Mouse (Mus musculus): ENCODE measurements at regions not wholly inside any gene's neighbourhood (a gene's known extent, or its start where the extent isn't known, plus 50 kb on each side); places are given as distances from the start of the nearest gene placed in this dataset.

GRCm38 (mm10) chr13:94669106-94669683, 119.5 kb upstream of the Tbca start:
- Histone ChIP-seq H3K36me3 (no peaks in the 10 kb centered on the region), H3K4me2 (replicated peaks) (no peak overlapping the region), H3K9me3 (no peaks in the 10 kb centered on the region), H3K9ac (replicated peaks) (no peak overlapping the region), H3K4me3 (replicated peaks) (no peak overlapping the region), H3K27ac (no peak overlapping the region), H3K27me3 (peaks cover 95% of the 10 kb centered on the region), H3K4me1 (replicated peaks) (peaks cover 10% of the 10 kb centered on the region)
- WGBS: 46% methylated on average over 9 of the region's 9 CpGs
- no peak for ATAC-seq

GRCm38 (mm10) chr13:94670266-94670665, 118.4 kb upstream of the Tbca start:
- Histone ChIP-seq H3K4me1 (replicated peaks) (peaks cover 10% of the 10 kb centered on the region), H3K9me3 (no peaks in the 10 kb centered on the region)
- 83% methylated on average over 11 of the region's 11 CpGs for WGBS

GRCm38 (mm10) chr13:94670961-94671360, 117.7 kb upstream of the Tbca start:
- no peak for ATAC-seq
- Histone ChIP-seq H3K9ac (replicated peaks) (no peak overlapping the region), H3K9me3 (no peaks in the 10 kb centered on the region), H3K4me3 (replicated peaks) (no peak overlapping the region), H3K27ac (no peak overlapping the region), H3K4me2 (replicated peaks) (no peak overlapping the region), H3K27me3 (peaks cover 90% of the 10 kb centered on the region), H3K4me1 (replicated peaks) (peaks cover 10% of the 10 kb centered on the region), H3K36me3 (no peaks in the 10 kb centered on the region)
- 88% methylated on average over 8 of the region's 8 CpGs for WGBS

More at GRCm38 (mm10) chr13:94670266-94670665, 118.4 kb upstream of the Tbca start:
- no peak for ATAC-seq
- no peak overlapping the region for H3K9ac ChIP-seq (replicated peaks)
- H3K27me3 ChIP-seq: peaks cover 90% of the 10 kb centered on the region
- H3K27ac ChIP-seq: no peak overlapping the region
- no peaks in the 10 kb centered on the region for H3K36me3 ChIP-seq
- no peak overlapping the region for H3K4me3 ChIP-seq (replicated peaks)
- no peak overlapping the region for H3K4me2 ChIP-seq (replicated peaks)

GRCm38 (mm10) chr13:94680492-94681168, 108.1 kb upstream of the Tbca start:
- peak overlapping the region; percentile 27 for H3K4me2 ChIP-seq (replicated peaks)
- H3K36me3 ChIP-seq: no peaks in the 10 kb centered on the region
- no peak overlapping the region for H3K4me3 ChIP-seq (replicated peaks)
- peaks cover 74% of the 10 kb centered on the region for H3K27me3 ChIP-seq
- H3K9me3 ChIP-seq: no peaks in the 10 kb centered on the region
- no peak overlapping the region for H3K9ac ChIP-seq (replicated peaks)
- H3K4me1 ChIP-seq (replicated peaks): peaks cover 25% of the 10 kb centered on the region
- WGBS: 15% methylated on average over 17 of the region's 17 CpGs
- no peak overlapping the region for H3K27ac ChIP-seq
- ATAC-seq: peak; percentile 79

GRCm38 (mm10) chr13:94681606-94682005, 107.1 kb upstream of the Tbca start:
- WGBS: 89% methylated on average over 13 of the region's 13 CpGs
- Histone ChIP-seq H3K4me1 (replicated peaks) (peaks cover 25% of the 10 kb centered on the region), H3K4me3 (replicated peaks) (no peak overlapping the region), H3K36me3 (no peaks in the 10 kb centered on the region), H3K4me2 (replicated peaks) (no peak overlapping the region), H3K27me3 (peaks cover 74% of the 10 kb centered on the region), H3K9me3 (no peaks in the 10 kb centered on the region), H3K9ac (replicated peaks) (no peak overlapping the region), H3K27ac (no peak overlapping the region)
- ATAC-seq: no peak

GRCm38 (mm10) chr13:94685191-94685590, 103.5 kb upstream of the Tbca start:
- peaks cover 79% of the 10 kb centered on the region for H3K27me3 ChIP-seq
- H3K9ac ChIP-seq (replicated peaks): no peak overlapping the region
- H3K27ac ChIP-seq: no peak overlapping the region
- no peak overlapping the region for H3K4me3 ChIP-seq (replicated peaks)
- H3K9me3 ChIP-seq: no peaks in the 10 kb centered on the region
- H3K4me2 ChIP-seq (replicated peaks): no peak overlapping the region
- no peak for ATAC-seq
- H3K4me1 ChIP-seq (replicated peaks): peaks cover 18% of the 10 kb centered on the region
- WGBS: 44% methylated on average over 7 of the region's 7 CpGs
- no peaks in the 10 kb centered on the region for H3K36me3 ChIP-seq

GRCm38 (mm10) chr13:94687295-94687694, 101.4 kb upstream of the Tbca start:
- H3K9me3 ChIP-seq: no peaks in the 10 kb centered on the region
- H3K27me3 ChIP-seq: peaks cover 85% of the 10 kb centered on the region
- H3K4me3 ChIP-seq (replicated peaks): no peak overlapping the region
- no peaks in the 10 kb centered on the region for H3K36me3 ChIP-seq
- no peak overlapping the region for H3K27ac ChIP-seq
- 0 out of 2 replicates have a peak, but pooled peaks cover 4% of the 10 kb centered on the region for H3K4me1 ChIP-seq (replicated peaks)
- 74% methylated on average over 5 of the region's 5 CpGs for WGBS
- no peak for ATAC-seq
- no peak overlapping the region for H3K9ac ChIP-seq (replicated peaks)
- no peak overlapping the region for H3K4me2 ChIP-seq (replicated peaks)

GRCm38 (mm10) chr13:94706641-94707053, 82.1 kb upstream of the Tbca start:
- peak; percentile 27 for ATAC-seq
- H3K4me1 ChIP-seq (replicated peaks): peaks cover 52% of the 10 kb centered on the region
- no peaks in the 10 kb centered on the region for H3K36me3 ChIP-seq
- H3K9me3 ChIP-seq: no peaks in the 10 kb centered on the region
- under 1% methylated on average over 7 of the region's 7 CpGs for WGBS
- no peak overlapping the region; the same call in 1 of the 2 replicates for H3K4me2 ChIP-seq (replicated peaks)
- H3K4me3 ChIP-seq (replicated peaks): no peak overlapping the region
- no peak overlapping the region for H3K27ac ChIP-seq
- H3K27me3 ChIP-seq: peaks cover 94% of the 10 kb centered on the region
- H3K9ac ChIP-seq (replicated peaks): no peak overlapping the region

GRCm38 (mm10) chr13:94707371-94708280, 81.1 kb upstream of the Tbca start:
- H3K9ac ChIP-seq (replicated peaks): no peak overlapping the region
- H3K4me1 ChIP-seq (replicated peaks): peaks cover 42% of the 10 kb centered on the region
- H3K4me3 ChIP-seq (replicated peaks): no peak overlapping the region
- WGBS: 1% methylated on average over 30 of the region's 32 CpGs
- H3K4me2 ChIP-seq (replicated peaks): peak overlapping the region; percentile 29
- peaks cover 96% of the 10 kb centered on the region for H3K27me3 ChIP-seq
- ATAC-seq: 0 out of 2 replicates have a peak, but pooled peaks have one; percentile 25
- H3K9me3 ChIP-seq: no peaks in the 10 kb centered on the region
- H3K27ac ChIP-seq: peak overlapping the region; percentile 30; the same call in 1 of the 2 replicates
- H3K36me3 ChIP-seq: no peaks in the 10 kb centered on the region

GRCm38 (mm10) chr13:94708786-94709185, 79.9 kb upstream of the Tbca start:
- 35% methylated on average over 5 of the region's 5 CpGs for WGBS
- Histone ChIP-seq H3K27ac (no peak overlapping the region), H3K9me3 (no peaks in the 10 kb centered on the region), H3K9ac (replicated peaks) (no peak overlapping the region), H3K4me1 (replicated peaks) (peaks cover 35% of the 10 kb centered on the region), H3K4me3 (replicated peaks) (no peak overlapping the region), H3K36me3 (no peaks in the 10 kb centered on the region), H3K27me3 (peaks cover 96% of the 10 kb centered on the region), H3K4me2 (replicated peaks) (no peak overlapping the region)
- no peak for ATAC-seq

GRCm38 (mm10) chr13:94709691-94710573, 78.8 kb upstream of the Tbca start:
- Histone ChIP-seq H3K4me3 (replicated peaks) (peak overlapping the region; percentile 22), H3K9me3 (no peaks in the 10 kb centered on the region), H3K9ac (replicated peaks) (no peak overlapping the region), H3K4me2 (replicated peaks) (peak overlapping the region; percentile 46), H3K27me3 (peaks cover 96% of the 10 kb centered on the region), H3K36me3 (no peaks in the 10 kb centered on the region), H3K4me1 (replicated peaks) (peaks cover 35% of the 10 kb centered on the region), H3K27ac (peak overlapping the region; percentile 14; the same call in 1 of the 2 replicates)
- WGBS: under 1% methylated on average over 50 of the region's 50 CpGs
- ATAC-seq: peak; percentile 65
